Mouse (Mus musculus) cerebellum, adult 9-11 months (tissue): ENCODE data around the gene Brdt.
"Not testable (repeated sequence)": the region's sequence is repeated elsewhere in the genome, so short reads cannot be mapped to it uniquely, and the experiment has no call there.

ENCODE experiments used
- DNase-seq: peaks from one replicate; pipeline ENCODE4 v3.0.0; 2022

Gene Brdt

DNA sequence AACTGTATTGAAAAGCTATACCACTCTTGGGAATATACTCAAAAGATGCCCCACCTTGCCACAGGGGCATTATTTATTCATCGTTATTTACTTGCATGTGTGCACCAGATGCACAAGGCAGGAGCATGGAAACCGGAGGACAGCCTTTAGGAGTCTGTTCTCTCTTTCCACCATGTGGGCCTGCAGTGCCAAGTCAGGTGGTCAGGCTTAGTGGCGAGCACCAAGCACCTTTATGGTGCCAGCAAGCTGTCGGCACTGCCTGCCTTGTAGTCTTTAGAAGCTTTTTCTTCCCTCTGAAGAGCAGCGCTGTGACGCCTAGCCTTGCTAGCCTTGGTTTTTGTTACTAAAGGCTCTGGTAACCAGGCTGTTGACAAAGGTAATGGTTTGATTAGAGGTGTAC lies 11.9 kb downstream of the Brdt start:
- no peak for DNase-seq

- no peak for DNase-seq
Measured at GRCm38 (mm10) chr5:107346214-107346613, 15.3 kb downstream of the Brdt start.

GRCm38 (mm10) chr5:107352566-107352965 lies 21.6 kb downstream of the Brdt start:
- no peak for DNase-seq

DNA sequence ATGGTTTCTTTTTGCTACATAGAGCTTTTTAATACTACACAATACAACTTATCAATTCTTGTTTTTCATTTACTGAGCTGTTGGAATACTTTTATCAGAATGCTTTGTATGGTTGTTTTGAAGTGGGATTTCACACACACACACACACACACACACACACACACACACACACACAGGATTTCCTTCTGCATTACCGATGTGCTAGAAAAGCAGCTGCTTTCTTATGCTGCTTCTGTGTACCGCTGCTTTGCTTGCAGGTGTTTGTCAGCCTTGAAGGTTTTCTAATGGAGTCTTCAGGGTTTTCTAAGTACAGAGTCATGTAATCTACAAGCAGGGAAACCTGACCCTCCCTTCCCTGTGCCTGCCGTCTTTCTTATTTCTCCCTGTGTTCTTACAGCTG lies 23.0 kb downstream of the Brdt start:
- DNase-seq, result no peak

- DNase-seq, result no peak
Measured at GRCm38 (mm10) chr5:107355801-107356200, 24.8 kb downstream of the Brdt start.

DNA sequence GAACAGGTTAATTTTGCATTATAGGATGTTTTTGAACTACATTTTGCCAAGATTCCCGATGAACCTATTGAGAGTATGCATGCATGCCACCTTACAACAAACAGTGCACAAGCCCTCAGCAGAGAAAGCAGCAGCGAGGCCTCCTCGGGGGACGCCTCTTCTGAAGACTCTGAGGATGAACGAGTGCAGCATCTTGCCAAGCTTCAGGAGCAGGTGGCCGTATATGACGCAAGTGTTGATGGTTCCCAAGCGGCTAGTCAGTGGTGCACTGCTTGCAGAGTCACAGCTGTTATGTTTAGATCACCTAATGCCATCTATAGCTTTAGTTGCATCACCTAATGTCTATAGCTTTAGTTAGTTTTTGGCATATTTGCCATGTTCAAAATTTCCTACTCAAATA lies 26.8 kb downstream of the Brdt start:
- DNase-seq, result no peak

- peak; percentile 90 for DNase-seq
Measured at GRCm38 (mm10) chr5:107359395-107360053, 28.6 kb downstream of the Brdt start.

DNA sequence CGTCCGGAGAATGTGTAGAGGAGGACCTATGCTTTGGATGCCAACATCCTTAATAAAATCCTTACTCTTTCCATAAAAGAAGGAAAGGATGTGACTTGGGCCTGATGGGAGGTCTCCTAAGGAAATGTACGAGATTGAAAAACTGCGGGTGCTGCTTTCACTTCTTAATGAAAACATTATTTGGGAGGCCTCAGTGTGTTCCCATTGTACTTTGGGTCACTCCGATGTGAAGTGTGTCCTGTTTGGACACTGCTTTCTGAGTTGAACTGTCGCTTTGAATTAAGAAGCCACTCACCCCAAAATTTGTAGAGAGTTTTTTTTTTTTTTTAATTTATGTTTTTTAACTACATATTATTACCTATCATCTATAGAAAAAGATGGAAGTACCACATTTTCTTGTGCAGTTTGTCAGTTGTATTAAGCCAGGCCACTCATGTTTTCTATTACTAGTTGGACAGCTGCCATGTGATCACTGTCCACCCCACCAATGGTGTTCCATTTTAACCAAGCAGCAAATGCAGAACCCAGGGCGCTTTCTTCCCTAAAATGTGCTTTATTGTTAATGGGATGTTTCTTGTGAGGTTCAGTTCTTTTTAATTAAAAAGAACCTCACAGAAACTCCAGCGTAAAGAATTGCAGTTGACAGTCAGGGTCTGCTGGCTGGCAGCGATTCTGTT lies 29.2 kb downstream of the Brdt start:
- peak; percentile 16 for DNase-seq

DNA sequence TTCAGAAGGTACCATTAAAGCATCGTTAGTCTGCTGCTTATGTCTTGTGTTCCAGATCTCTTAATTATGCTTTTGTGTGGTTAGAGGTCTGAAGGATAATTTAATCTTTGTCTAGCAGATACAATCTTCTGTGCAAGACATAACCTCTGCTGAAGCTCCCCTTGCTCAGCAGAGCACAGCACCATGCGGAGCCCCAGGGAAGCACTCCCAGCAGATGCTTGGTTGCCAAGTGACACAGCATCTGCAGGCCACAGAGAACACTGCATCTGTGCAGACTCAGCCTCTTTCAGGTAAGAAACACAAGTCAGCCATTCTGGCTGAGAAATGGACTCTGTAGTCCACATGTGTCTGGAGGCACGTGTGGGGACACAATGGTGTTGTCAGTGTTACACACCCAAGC lies 39.1 kb downstream of the Brdt start:
- DNase-seq, result no peak

GRCm38 (mm10) chr5:107371335-107371734 lies 40.4 kb downstream of the Brdt start:
- no peak for DNase-seq

DNA sequence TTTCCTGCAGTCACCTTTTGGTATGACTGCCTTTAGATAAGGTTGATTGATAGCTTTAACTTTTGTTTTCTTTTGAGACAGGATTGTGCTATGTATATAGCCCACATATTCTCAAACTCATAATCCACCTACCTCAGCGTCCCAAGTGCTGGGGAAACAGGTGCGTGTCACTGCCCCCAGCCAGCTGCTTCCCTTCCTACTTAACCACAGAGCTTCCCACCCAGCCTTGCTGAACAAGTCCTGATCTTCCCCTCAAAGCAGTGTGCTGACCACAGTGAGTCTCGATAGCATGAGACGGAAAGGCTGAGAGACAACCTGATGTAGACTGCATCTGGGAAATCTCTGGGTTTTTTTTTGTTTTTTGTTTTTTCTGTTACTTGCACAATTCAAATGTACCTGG lies 42.3 kb downstream of the Brdt start:
- no peak for DNase-seq

DNA sequence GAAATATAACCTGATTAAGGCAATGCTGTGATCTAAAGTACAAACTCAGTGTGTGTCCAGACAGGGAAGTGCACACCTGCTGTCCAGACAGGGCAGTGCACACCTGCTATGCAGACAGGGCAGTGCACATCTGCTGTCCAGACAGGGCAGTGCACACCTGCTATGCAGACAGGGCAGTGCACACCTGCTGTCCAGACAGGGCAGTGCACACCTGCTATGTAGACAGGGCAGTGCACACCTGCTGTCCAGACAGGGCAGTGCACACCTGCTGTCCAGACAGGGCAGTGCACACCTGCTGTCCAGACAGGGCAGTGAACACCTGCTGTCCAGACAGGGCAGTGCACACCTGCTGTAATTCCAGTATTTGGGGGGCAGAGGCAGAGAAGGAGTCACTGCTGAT lies 55.5 kb downstream of the Brdt start:
- DNase-seq, result not testable (repeated sequence)

- no peak for DNase-seq
Measured at GRCm38 (mm10) chr5:107387788-107388187, 56.8 kb downstream of the Brdt start.

DNA sequence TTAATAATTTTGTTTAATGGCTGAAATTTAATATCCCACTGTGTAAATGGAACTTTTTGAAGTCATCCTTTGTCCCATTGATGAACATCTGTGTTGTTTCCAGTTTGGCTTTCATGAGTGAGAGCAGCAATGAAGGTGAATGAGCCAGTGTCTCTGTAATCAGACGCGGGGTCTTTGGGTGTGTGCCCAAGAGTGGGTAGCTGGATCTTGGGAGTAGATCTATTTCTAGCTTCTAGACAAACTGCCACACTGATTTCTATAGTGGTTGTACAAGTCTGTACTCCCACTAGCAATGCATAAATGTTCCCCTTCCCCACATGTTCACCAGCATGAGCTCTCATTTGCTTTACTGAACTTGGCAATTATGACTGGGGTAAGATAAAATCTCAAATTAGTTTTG lies 58.4 kb downstream of the Brdt start:
- no peak for DNase-seq

GRCm38 (mm10) chr5:107394437-107394836 lies 63.5 kb downstream of the Brdt start:
- no peak for DNase-seq

DNA sequence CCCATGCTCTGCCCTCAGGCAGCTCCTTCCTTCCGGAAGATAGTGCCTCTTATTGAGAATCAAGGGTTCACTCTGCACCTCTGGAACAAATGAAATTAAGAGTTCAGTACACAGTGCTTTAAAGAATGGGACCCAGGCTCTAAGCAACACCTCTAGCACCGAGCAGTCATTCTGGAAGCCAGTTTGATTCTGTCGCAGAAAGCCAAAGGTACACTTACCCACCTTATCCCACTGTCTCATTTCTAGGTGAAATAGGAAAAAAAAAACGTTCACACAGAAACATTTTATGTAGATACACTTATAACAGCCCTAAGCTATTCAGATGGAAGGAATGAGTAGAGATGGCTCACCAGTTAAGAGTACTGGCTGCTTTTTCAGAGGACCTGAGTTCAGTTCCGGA lies 71.5 kb downstream of the Brdt start, which contains the start of gene Ephx4:
Gene Ephx4 (plus strand): TSS at position 301 of the 400 bp plus-strand sequence.
- no peak for DNase-seq

DNA sequence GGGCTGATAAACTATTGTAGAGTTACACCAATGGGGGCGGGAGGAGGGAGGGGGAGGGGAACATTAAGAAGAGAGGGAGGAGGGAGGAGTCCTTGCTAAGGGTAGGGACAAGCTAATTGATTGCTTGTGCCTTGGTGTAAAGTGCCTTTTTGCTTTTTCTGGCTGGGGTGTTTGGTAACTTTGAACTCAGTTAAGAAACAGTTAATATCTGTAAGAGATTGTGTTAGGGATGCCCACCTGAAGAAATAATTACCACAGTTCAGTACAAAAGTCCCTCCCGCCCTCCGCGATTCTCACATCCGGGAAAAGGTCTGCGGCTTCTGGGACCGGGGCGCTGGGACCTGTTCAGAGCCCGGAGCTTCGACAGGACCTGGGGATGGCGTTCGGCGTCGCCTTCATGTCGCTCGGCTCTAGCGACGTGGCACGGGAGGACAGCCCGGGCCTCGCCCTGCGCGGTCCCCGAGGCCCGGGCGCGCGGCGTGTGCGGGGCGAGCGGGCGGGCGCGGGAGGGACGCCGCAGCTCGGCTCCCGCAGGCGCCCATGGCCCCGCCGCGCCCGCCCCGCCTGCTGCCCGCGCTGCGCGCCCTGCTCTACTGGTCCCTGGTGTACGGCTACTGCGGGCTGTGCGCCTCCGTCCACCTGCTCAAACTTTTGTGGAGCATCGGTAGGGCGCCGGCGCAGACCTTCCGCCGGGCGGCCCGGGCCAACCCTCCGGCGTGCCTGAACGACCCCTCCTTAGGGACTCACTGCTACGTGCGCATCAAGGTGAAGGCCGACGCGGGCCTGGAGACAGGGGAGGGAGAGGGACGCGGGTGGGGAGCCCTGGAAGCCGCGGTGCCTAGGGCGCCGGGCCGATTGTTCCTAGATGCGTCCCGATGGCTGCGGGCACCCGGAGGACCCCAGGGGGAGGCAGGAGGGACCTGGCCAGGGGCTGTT lies 72.3 kb downstream of the Brdt start:
- peak; percentile 69 for DNase-seq

DNA sequence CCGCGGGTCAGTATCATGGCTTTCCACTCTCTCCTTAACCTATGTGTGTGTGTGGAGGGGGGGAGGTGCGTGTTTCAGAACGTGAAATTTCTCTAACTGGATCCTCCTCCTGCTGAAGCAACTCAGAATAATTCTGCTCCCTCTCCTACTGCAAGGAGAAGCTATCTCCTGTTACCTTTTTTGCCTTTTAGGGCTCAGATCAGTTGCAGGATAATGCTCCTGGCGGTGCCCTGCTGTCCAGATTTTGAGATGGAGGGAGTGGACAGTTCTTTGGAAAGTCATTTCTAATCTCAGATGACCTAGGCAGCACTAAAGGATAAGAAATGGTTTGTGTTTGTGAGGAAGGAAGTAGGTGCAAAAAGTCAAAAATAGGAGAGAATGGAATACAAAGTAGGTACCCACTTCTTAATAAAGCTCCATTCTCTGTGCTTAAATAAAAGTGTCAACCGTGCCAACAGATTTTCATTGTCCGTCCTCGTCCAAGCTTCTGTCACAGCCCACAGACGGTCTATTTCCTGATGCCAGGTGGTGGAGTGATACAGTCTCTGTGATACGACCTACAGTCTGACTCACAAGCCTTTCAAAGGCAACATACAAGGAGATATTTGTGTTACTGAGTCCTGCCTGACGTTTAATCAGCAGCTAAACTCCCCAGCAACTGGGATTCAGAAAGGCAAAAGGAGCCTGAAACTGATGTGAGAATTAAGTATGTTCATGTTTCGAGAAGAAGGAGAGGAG lies 73.2 kb downstream of the Brdt start:
- DNase-seq, result peak; percentile 76

DNA sequence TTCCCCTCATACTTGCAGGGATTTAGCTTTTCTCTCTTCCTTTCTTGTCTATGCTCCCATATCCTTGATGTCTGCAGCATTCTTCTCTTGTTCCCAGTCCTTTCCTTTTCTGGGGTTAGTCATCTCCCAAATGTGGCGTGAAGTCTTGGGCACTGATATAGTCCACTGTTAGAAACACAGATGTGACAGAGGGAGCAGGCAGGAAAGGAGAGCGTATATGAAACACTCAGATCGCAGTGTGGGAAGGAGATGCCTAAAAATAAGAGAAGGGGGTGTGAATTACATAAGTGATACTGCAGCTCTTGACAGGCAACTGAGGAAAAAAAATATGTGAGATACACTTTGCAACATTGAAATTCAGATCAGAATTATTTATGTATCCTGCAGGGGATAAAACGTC lies 74.4 kb downstream of the Brdt start:
- DNase-seq, result no peak

GRCm38 (mm10) chr5:107410305-107410704 lies 79.3 kb downstream of the Brdt start:
- no peak for DNase-seq

DNA sequence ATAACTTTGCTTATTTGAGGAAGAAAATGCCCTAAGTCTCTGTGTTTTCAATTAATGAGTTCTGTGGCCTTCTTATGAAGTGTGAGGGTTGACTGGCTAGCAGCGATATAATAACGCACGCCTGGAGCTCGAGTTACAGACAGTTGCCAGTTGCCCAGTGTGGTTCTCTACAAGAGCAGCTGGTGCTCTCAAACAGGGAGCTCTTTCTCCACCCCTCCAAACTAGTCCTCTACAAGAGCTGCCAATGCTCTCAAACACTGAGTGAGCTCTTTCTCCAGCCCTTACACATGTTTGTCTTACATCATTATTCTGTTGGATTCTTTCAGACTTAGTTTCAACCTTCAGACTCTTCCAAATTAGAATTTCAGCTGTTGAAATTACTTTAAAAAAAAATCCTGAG lies 80.4 kb downstream of the Brdt start:
- peak; percentile 51 for DNase-seq

DNA sequence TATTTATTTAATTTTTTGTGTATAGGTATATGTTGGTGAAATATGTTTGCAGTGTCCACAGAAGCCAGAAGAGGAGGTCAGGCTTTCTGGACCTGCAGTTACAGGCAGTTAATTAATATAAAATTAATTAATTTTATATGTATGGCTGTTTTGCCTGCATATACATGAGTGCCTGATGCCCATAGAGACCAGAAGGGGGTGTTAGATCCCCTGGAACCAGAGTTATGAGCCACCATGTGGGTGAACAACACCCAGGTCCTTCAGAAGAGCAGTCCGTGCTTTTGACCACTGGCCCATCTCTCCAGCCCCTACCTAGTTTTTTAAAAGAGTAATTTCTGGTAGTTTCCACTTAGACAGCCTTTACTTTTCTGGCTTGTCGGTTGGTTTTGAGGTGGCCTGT lies 81.3 kb downstream of the Brdt start:
- DNase-seq, result no peak

DNA sequence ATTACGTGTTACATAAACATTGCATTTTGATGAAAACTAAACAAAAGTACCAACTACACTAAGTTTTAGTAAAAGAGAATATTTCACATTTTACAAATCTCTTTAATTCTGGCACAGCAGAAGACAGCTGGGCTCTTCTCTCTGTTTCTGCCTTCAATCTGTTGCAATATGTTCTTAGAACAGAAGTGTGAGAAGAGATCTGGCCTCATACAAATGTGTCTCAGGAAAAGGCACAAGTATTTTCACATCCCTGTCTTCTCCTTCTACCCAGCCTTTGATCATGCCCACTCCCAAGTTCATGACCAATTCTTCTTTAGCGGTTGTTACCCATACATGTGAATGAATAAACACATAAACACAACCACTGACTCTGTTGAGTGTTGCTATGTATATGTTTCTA lies 84.1 kb downstream of the Brdt start:
- no peak for DNase-seq
